Mouse (Mus musculus): ENCODE measurements around the gene Fam69a.
"Not testable (repeated sequence)": the region's sequence is repeated elsewhere in the genome, so short reads cannot be mapped to it uniquely, and the experiment has no call there.

The Fam69a gene

GRCm38 (mm10) chr5:107986967-107987834, at the start of gene Fam69a:
Gene Fam69a (minus strand): TSS chr5:107987085.
- DNase-seq (ENCODE audit: low spot score in 2 of 2): peak; percentile 76 to 77

GRCm38 (mm10) chr5:108035523-108035922, 48.6 kb upstream of the Fam69a start:
- DNase-seq (ENCODE audit: low spot score in 2 of 2): no peak

GRCm38 (mm10) chr5:108034194-108034593, 47.3 kb upstream of the Fam69a start:
- peak; percentile 10 to 33 for DNase-seq (ENCODE audit: low spot score in 2 of 2)

- no peak for DNase-seq (ENCODE audit: low spot score in 2 of 2)
Measured at GRCm38 (mm10) chr5:108031267-108031666, 44.4 kb upstream of the Fam69a start.

- peak in 1 of 2 experiments; percentile 10 for DNase-seq (ENCODE audit: low spot score in 2 of 2)
Measured at GRCm38 (mm10) chr5:108029968-108030367, 43.1 kb upstream of the Fam69a start.

- not testable (repeated sequence) for DNase-seq (ENCODE audit: low spot score in 2 of 2)
Measured at GRCm38 (mm10) chr5:108028797-108029536, 42.1 kb upstream of the Fam69a start.

GRCm38 (mm10) chr5:108028230-108028629, 41.3 kb upstream of the Fam69a start:
- DNase-seq (ENCODE audit: low spot score in 2 of 2): no peak

- DNase-seq (ENCODE audit: low spot score in 2 of 2): no peak
Measured at GRCm38 (mm10) chr5:108021346-108021745, 34.5 kb upstream of the Fam69a start.

- no peak for DNase-seq (ENCODE audit: low spot score in 2 of 2)
Measured at GRCm38 (mm10) chr5:108019367-108019766, 32.5 kb upstream of the Fam69a start.

- DNase-seq (ENCODE audit: low spot score in 2 of 2): no peak
Measured at GRCm38 (mm10) chr5:108017232-108017631, 30.3 kb upstream of the Fam69a start.

GRCm38 (mm10) chr5:108015422-108015821, 28.5 kb upstream of the Fam69a start:
- peak; percentile 75 to 79 for DNase-seq (ENCODE audit: low spot score in 2 of 2)

GRCm38 (mm10) chr5:108014173-108014572, 27.3 kb upstream of the Fam69a start:
- DNase-seq (ENCODE audit: low spot score in 2 of 2): no peak

GRCm38 (mm10) chr5:108009721-108010120, 22.8 kb upstream of the Fam69a start:
- DNase-seq (ENCODE audit: low spot score in 2 of 2): no peak

GRCm38 (mm10) chr5:108005134-108005533, 18.2 kb upstream of the Fam69a start:
- DNase-seq (ENCODE audit: low spot score in 2 of 2): no peak

GRCm38 (mm10) chr5:108002734-108003133, 15.8 kb upstream of the Fam69a start:
- DNase-seq (ENCODE audit: low spot score in 2 of 2): no peak

GRCm38 (mm10) chr5:108000776-108001548, 14.1 kb upstream of the Fam69a start:
- peak; percentile 26 to 54 for DNase-seq (ENCODE audit: low spot score in 2 of 2)

GRCm38 (mm10) chr5:107997717-107998116, 10.8 kb upstream of the Fam69a start:
- DNase-seq (ENCODE audit: low spot score in 2 of 2): peak; percentile 78 to 81

GRCm38 (mm10) chr5:107995936-107996335, 9.1 kb upstream of the Fam69a start:
- no peak for DNase-seq (ENCODE audit: low spot score in 2 of 2)

- DNase-seq (ENCODE audit: low spot score in 2 of 2): no peak
Measured at GRCm38 (mm10) chr5:107987835-107988251, 958 bp upstream of the Fam69a start.

- peak; percentile 57 to 63 for DNase-seq (ENCODE audit: low spot score in 2 of 2)
Measured at GRCm38 (mm10) chr5:107986255-107986966, 474 bp downstream of the Fam69a start.

GRCm38 (mm10) chr5:107983946-107984345, 2.9 kb downstream of the Fam69a start:
- no peak for DNase-seq (ENCODE audit: low spot score in 2 of 2)
